Mouse (Mus musculus): ENCODE measurements around the gene Efcab9. TPM values are rescaled to one million over a fixed set of nuclear protein-coding genes. Genes with fewer than 3 reads are reported as not detected.

The Efcab9 gene
- total and polyA plus RNA-seq, 3 experiments, result 0.77 to 1.3 TPM; not detected in 1

DNA sequence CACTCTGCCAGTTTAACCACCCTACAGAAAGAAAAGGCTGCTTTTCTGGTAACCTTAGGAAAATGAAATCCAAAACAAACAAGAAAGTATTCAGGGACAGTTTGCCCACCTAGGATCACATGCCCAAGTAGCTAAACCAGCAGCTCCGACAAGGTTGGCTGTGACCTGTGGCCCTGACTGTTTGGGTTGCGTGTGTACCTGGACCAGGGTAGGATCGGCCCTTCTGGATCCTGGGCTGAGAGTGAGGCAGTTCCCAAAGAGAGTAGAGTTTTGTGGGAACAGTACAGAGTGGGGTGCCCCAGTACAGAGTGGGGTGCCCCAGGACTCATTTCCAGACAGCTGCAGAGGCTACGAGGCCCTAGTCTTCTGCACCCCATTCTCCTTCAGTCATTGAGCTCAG lies 19.2 kb upstream of the Efcab9 start:
- TF ChIP-seq MEF2A (IDR thresholded peaks at IDR 0.05; ENCODE audit: extremely low read depth, insufficient replicate concordance, low read depth, low read length, poor library complexity, severe bottlenecking), result no peak
- no peak for TF ChIP-seq SMC3 (IDR thresholded peaks at IDR 0.05; ENCODE audit: low read depth, low read length)
- TF ChIP-seq POLR2AphosphoS2 (IDR thresholded peaks at IDR 0.05; ENCODE audit: low read length), result no peak
- TF ChIP-seq TCF12 (IDR thresholded peaks at IDR 0.05; ENCODE audit: low read depth, low read length), result no peak
- TF ChIP-seq HCFC1 (IDR thresholded peaks at IDR 0.05; ENCODE audit: low read depth, low read length), result no peak
- no peak for TF ChIP-seq RAD21 (IDR thresholded peaks at IDR 0.05; ENCODE audit: low read depth, low read length)
- no peak for TF ChIP-seq BHLHE40 (IDR thresholded peaks at IDR 0.05; ENCODE audit: borderline replicate concordance, low read depth, low read length)
- no peak for TF ChIP-seq ZKSCAN1 (IDR thresholded peaks at IDR 0.05; ENCODE audit: low read depth, low read length)
- no peak for TF ChIP-seq TAL1 (IDR thresholded peaks at IDR 0.05; ENCODE audit: low read length)
- TF ChIP-seq CTCF (IDR thresholded peaks at IDR 0.05 in 2 of 3, conservative IDR thresholded peaks at IDR 0.05 in 1 of 3; ENCODE audit: control insufficient read depth in 1 of 3, insufficient read depth in 1 of 3, low read depth in 2 of 3, low read length in 3 of 3, poor library complexity in 1 of 3, severe bottlenecking in 1 of 3), result no peak
- TF ChIP-seq ZMIZ1 (IDR thresholded peaks at IDR 0.05; ENCODE audit: low read depth, low read length), result no peak
- Histone ChIP-seq H3K36me3 (ENCODE audit: control insufficient read depth in 1 of 2, insufficient read depth in 2 of 2, low read length in 2 of 2) (peaks cover 0 to 14% of the 10 kb centered on the region in 2 experiments; a peak in 2 of 4 replicates), H3K27ac (ENCODE audit: control insufficient read depth, low read depth, low read length) (no peak overlapping the region)

DNA sequence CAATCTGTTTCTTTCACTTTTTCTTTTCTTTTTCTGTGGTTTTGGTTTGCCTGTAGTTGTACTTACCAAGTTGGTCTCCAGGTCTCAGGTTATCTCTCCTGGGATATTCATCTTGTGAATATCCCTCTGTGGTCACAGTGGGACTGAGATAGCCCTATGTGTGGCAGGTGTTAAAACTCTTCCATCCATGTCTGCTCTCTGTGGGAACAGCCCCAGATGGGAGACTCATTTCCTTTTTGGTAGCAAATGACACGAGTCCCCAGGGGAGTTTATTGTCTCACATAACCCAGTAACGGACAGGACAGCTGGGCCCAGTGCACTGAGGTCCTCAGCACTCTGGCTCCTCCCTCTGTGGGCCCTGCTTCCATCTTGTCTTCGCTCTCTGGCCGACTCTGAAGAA lies 18.2 kb upstream of the Efcab9 start:
- Histone ChIP-seq H3K4me3 (ENCODE audit: control insufficient read depth in 1 of 2, insufficient read depth in 1 of 2, low read depth in 2 of 2, low read length in 2 of 2) (no peak overlapping the region), H3K27ac (ENCODE audit: control insufficient read depth, low read depth, low read length) (no peak overlapping the region), H3K36me3 (ENCODE audit: control insufficient read depth in 1 of 2, insufficient read depth in 2 of 2, low read length in 2 of 2) (peaks cover 0 to 14% of the 10 kb centered on the region in 2 experiments; a peak in 2 of 4 replicates), H3K79me2 (ENCODE audit: control insufficient read depth, insufficient read depth, low read length, poor library complexity) (no peaks in the 10 kb centered on the region), H3K9ac (ENCODE audit: control insufficient read depth, low read depth, low read length, poor library complexity, severe bottlenecking) (no peak overlapping the region), H3K9me3 (replicated peaks; ENCODE audit: insufficient read depth, low read length) (no peaks in the 10 kb centered on the region), H3K4me1 (ENCODE audit: control insufficient read depth in 1 of 2, insufficient read depth in 2 of 2, low read length in 2 of 2) (peaks cover 12 to 19% of the 10 kb centered on the region in 2 experiments), H3K27me3 (ENCODE audit: control insufficient read depth in 1 of 2, insufficient read depth in 2 of 2, low read length in 2 of 2) (no peaks in the 10 kb centered on the region)
- DNase-seq (ENCODE audit: low read depth, low spot score), result no peak
- no peak for TF ChIP-seq ZMIZ1 (IDR thresholded peaks at IDR 0.05; ENCODE audit: low read depth, low read length)
- no peak for TF ChIP-seq NELFE (IDR thresholded peaks at IDR 0.05; ENCODE audit: low read depth, low read length)
- TF ChIP-seq BHLHE40 (IDR thresholded peaks at IDR 0.05; ENCODE audit: borderline replicate concordance, low read depth, low read length), result no peak
- no peak for TF ChIP-seq E2F4 (IDR thresholded peaks at IDR 0.05; ENCODE audit: borderline replicate concordance, low read depth, low read length)
- TF ChIP-seq MXI1 (IDR thresholded peaks at IDR 0.05; ENCODE audit: low read depth, low read length), result no peak
- TF ChIP-seq UBTF (IDR thresholded peaks at IDR 0.05; ENCODE audit: borderline replicate concordance, insufficient read depth, low read depth, low read length), result no peak
- TF ChIP-seq GATA1 (IDR thresholded peaks at IDR 0.05; ENCODE audit: low read depth, low read length), result no peak
- TF ChIP-seq CTCF (IDR thresholded peaks at IDR 0.05 in 2 of 3, conservative IDR thresholded peaks at IDR 0.05 in 1 of 3; ENCODE audit: control insufficient read depth in 1 of 3, insufficient read depth in 1 of 3, low read depth in 2 of 3, low read length in 3 of 3, poor library complexity in 1 of 3, severe bottlenecking in 1 of 3), result no peak
- no peak for TF ChIP-seq ZNF384 (IDR thresholded peaks at IDR 0.05; ENCODE audit: low read depth, low read length)

More for the DNA sequence above, 19.2 kb upstream of the Efcab9 start:
- H3K4me1 ChIP-seq (ENCODE audit: control insufficient read depth in 1 of 2, insufficient read depth in 2 of 2, low read length in 2 of 2), result peaks cover 13 to 19% of the 10 kb centered on the region in 2 experiments
- no peak overlapping the region for H3K9ac ChIP-seq (ENCODE audit: control insufficient read depth, low read depth, low read length, poor library complexity, severe bottlenecking)
- H3K9me3 ChIP-seq (replicated peaks; ENCODE audit: insufficient read depth, low read length), result no peaks in the 10 kb centered on the region
- no peaks in the 10 kb centered on the region for H3K79me2 ChIP-seq (ENCODE audit: control insufficient read depth, insufficient read depth, low read length, poor library complexity)
- H3K4me3 ChIP-seq (ENCODE audit: control insufficient read depth in 1 of 2, insufficient read depth in 1 of 2, low read depth in 2 of 2, low read length in 2 of 2), result no peak overlapping the region
- no peak for DNase-seq (ENCODE audit: low read depth, low spot score)
- no peaks in the 10 kb centered on the region for H3K27me3 ChIP-seq (ENCODE audit: control insufficient read depth in 1 of 2, insufficient read depth in 2 of 2, low read length in 2 of 2)

Measured in MEL (cell line).